Mouse (Mus musculus) bone marrow macrophage, adult 2 months (primary cell): ENCODE data around the gene Rapgef1.

Source experiments
- CTCF ChIP-seq: IDR thresholded peaks from 2 replicates; pipeline ENCODE4 v1.5.1; 2012; ENCODE audit warnings: low read depth, mild to moderate bottlenecking, low read length, moderate library complexity
- POLR2A ChIP-seq: IDR thresholded peaks from 2 replicates; pipeline ENCODE4 v1.6.1; 2012; ENCODE audit warnings: mild to moderate bottlenecking, low read depth, low read length, borderline replicate concordance

- TF ChIP-seq CTCF (no peak), POLR2A (no peak)
Observed at GRCm38 (mm10) chr2:29639377-29639776, 19.9 kb downstream of the Rapgef1 start.
